Mouse (Mus musculus): ENCODE measurements around the gene Smox. TPM values are rescaled to one million over a fixed set of nuclear protein-coding genes. Genes with fewer than 3 reads are reported as not detected.

The Smox gene
- 18.5 TPM for total RNA-seq (2023)

GRCm38 (mm10) chr2:131491196-131491595 lies at the start of gene Smox:
TSS of gene Smox (plus strand) at chr2:131491496.

GRCm38 (mm10) chr2:131561891-131562585 lies 70.7 kb downstream of the Smox start, which contains the start of gene Adra1d:
TSS of gene Adra1d (minus strand) at chr2:131562283.

Other genes with a start within 250 kb of the Smox start
- gene Pank2, start 229.0 kb upstream of the Smox start, total RNA-seq (2023), result 59.6 TPM
- 4.9 TPM for gene Rnf24, start 138.6 kb upstream of the Smox start, total RNA-seq (2023)
- not detected for gene Adra1d, start 70.8 kb downstream of the Smox start, total RNA-seq (2023)